8 mouse cellular contexts compared by ENCODE assay signal in genomic region chr13:55535796-55536193, GRCm38 (mm10). TPM values are rescaled to one million over a fixed set of nuclear protein-coding genes. Genes with fewer than 3 reads are reported as not detected.
A peak's percentile ranks its signal among the peaks of the same experiment; 100 is the strongest.
DNase-seq lines count a peak whose midpoint lies in the region; ATAC-seq lines count a peak whose summit lies in the region.

No protein-coding gene starts in this region.

- no peak for ATAC-seq in lung, embryonic 16.5 days (ENCODE audit: low read depth)
- ATAC-seq in embryonic facial prominence, embryonic 12.5 days (ENCODE audit: insufficient number of reproducible peaks, insufficient read depth, low FRiP score, low TSS enrichment), result peak; percentile 7; the same call in 1 of the 2 replicates
- peak; percentile 21; the same call in 1 of the 2 replicates for ATAC-seq in intestine, embryonic 16.5 days
- no peak; the same call in none of the 2 replicates for ATAC-seq in neural tube, embryonic 14.5 days (ENCODE audit: low read depth)

- peak overlapping the region; percentile 85 for H3K4me3 ChIP-seq in lung, embryonic 16.5 days (ENCODE audit: low read length)
- H3K4me3 ChIP-seq in embryonic facial prominence, embryonic 12.5 days, result peak overlapping the region; percentile 96
- peak overlapping the region; percentile 91 for H3K4me3 ChIP-seq in intestine, embryonic 16.5 days (ENCODE audit: low read length)
- H3K4me3 ChIP-seq in neural tube, embryonic 14.5 days (ENCODE audit: low read depth, low read length), result peak overlapping the region; percentile 78

- DNase-seq in lung, postnatal 25 days (ENCODE audit: low spot score), result no peak
- DNase-seq in urinary bladder, postnatal 25 days (ENCODE audit: low spot score), result no peak
- no peak for DNase-seq in kidney, postnatal 4 days
- no peak for DNase-seq in layer of hippocampus, adult 18-20 months (ENCODE audit: low spot score in 2 of 2)

- H3K9ac ChIP-seq in lung, embryonic 16.5 days (ENCODE audit: low read length), result peak overlapping the region; percentile 85
- H3K9ac ChIP-seq in embryonic facial prominence, embryonic 12.5 days, result peak overlapping the region; percentile 87
- peak overlapping the region; percentile 86 for H3K9ac ChIP-seq in intestine, embryonic 16.5 days (ENCODE audit: low read depth, low read length)
- peak overlapping the region; percentile 80 for H3K9ac ChIP-seq in neural tube, embryonic 14.5 days (replicated peaks; ENCODE audit: low read depth, low read length)

- no peak overlapping the region for H3K27ac ChIP-seq in lung, embryonic 16.5 days (ENCODE audit: low read length)
- H3K27ac ChIP-seq in embryonic facial prominence, embryonic 12.5 days, result no peak overlapping the region
- H3K27ac ChIP-seq in intestine, embryonic 16.5 days (ENCODE audit: low read length), result no peak overlapping the region
- H3K27ac ChIP-seq in neural tube, embryonic 14.5 days (ENCODE audit: low read depth, low read length), result peak overlapping the region; percentile 75

- no peaks in the 10 kb centered on the region for H3K27me3 ChIP-seq in lung, embryonic 16.5 days (ENCODE audit: control insufficient read depth, insufficient read depth, low read depth, low read length)
- H3K27me3 ChIP-seq in embryonic facial prominence, embryonic 12.5 days, result no peaks in the 10 kb centered on the region
- no peaks in the 10 kb centered on the region for H3K27me3 ChIP-seq in intestine, embryonic 16.5 days (replicated peaks; ENCODE audit: control insufficient read depth, insufficient read depth, low read length)
- no peaks in the 10 kb centered on the region for H3K27me3 ChIP-seq in neural tube, embryonic 14.5 days (ENCODE audit: control insufficient read depth, insufficient read depth, low read length)

- peak overlapping the region; percentile 74 for H3K4me2 ChIP-seq in lung, embryonic 16.5 days (ENCODE audit: low read depth, low read length)
- peak overlapping the region; percentile 96 for H3K4me2 ChIP-seq in embryonic facial prominence, embryonic 12.5 days (replicated peaks)
- H3K4me2 ChIP-seq in intestine, embryonic 16.5 days (ENCODE audit: low read depth, low read length), result peak overlapping the region; percentile 88
- H3K4me2 ChIP-seq in neural tube, embryonic 14.5 days (ENCODE audit: low read depth, low read length), result peak overlapping the region; percentile 89

- WGBS in lung, embryonic 16.5 days, result 16% methylated on average over 17 of the region's 17 CpGs
- WGBS in embryonic facial prominence, embryonic 12.5 days, result 20% methylated on average over 17 of the region's 17 CpGs
- WGBS in intestine, embryonic 16.5 days, result 13% methylated on average over 17 of the region's 17 CpGs
- 16% methylated on average over 17 of the region's 17 CpGs for WGBS in neural tube, embryonic 14.5 days

- H3K9me3 ChIP-seq in lung, embryonic 16.5 days (ENCODE audit: control insufficient read depth, low read length), result no peaks in the 10 kb centered on the region
- H3K9me3 ChIP-seq in embryonic facial prominence, embryonic 12.5 days, result no peaks in the 10 kb centered on the region
- H3K9me3 ChIP-seq in intestine, embryonic 16.5 days (ENCODE audit: control insufficient read depth, low read length), result no peaks in the 10 kb centered on the region
- no peaks in the 10 kb centered on the region for H3K9me3 ChIP-seq in neural tube, embryonic 14.5 days (ENCODE audit: control insufficient read depth, low read length)

- H3K4me1 ChIP-seq in lung, embryonic 16.5 days (replicated peaks; ENCODE audit: control insufficient read depth, insufficient read depth, low read length), result peaks cover 11% of the 10 kb centered on the region
- peaks cover 10% of the 10 kb centered on the region; the same call in 1 of the 2 replicates for H3K4me1 ChIP-seq in embryonic facial prominence, embryonic 12.5 days
- H3K4me1 ChIP-seq in intestine, embryonic 16.5 days (ENCODE audit: control insufficient read depth, insufficient read depth, low read length), result peaks cover 14% of the 10 kb centered on the region
- H3K4me1 ChIP-seq in neural tube, embryonic 14.5 days (ENCODE audit: control insufficient read depth, insufficient read depth, low read length), result peaks cover 9% of the 10 kb centered on the region

- H3K36me3 ChIP-seq in lung, embryonic 16.5 days (ENCODE audit: control insufficient read depth, insufficient read depth, low read length), result peaks cover 35% of the 10 kb centered on the region
- H3K36me3 ChIP-seq in embryonic facial prominence, embryonic 12.5 days, result peaks cover 72% of the 10 kb centered on the region
- H3K36me3 ChIP-seq in intestine, embryonic 16.5 days (ENCODE audit: control insufficient read depth, insufficient read depth, low read length), result peaks cover 21% of the 10 kb centered on the region
- peaks cover 44% of the 10 kb centered on the region for H3K36me3 ChIP-seq in neural tube, embryonic 14.5 days (ENCODE audit: control insufficient read depth, insufficient read depth, low read length)

RNA-seq across cellular contexts. Expression of gene Ddx41, which starts 0.7 kb away (rescaled TPM):
- 63.5 and 66.1 TPM in 2 replicates for polyA plus RNA-seq in lung, embryonic 16.5 days (2015; fragmentation: Nextera tagmentation; extraction: Ambion mirVana)
- 78.5 and 80.3 TPM in 2 replicates for polyA plus RNA-seq in embryonic facial prominence, embryonic 12.5 days (2016; fragmentation: Nextera tagmentation; extraction: Ambion mirVana)
- polyA plus RNA-seq in intestine, embryonic 16.5 days (2015; fragmentation: Nextera tagmentation; extraction: Ambion mirVana), result 50.5 and 54.8 TPM in 2 replicates
- polyA plus RNA-seq in neural tube, embryonic 14.5 days (2014; fragmentation: Nextera tagmentation; extraction: Ambion mirVana), result 51.3 and 54.1 TPM in 2 replicates
- 10 to 100 TPM; 56.0 to 56.2 TPM for total RNA-seq in layer of hippocampus, adult 18-20 months (2021)

RNA-seq across cellular contexts. Expression of gene Dok3, which starts 6.7 kb away (rescaled TPM):
- polyA plus RNA-seq in lung, embryonic 16.5 days (2015; fragmentation: Nextera tagmentation; extraction: Ambion mirVana), result 3.5 and 3.8 TPM in 2 replicates
- polyA plus RNA-seq in embryonic facial prominence, embryonic 12.5 days (2016; fragmentation: Nextera tagmentation; extraction: Ambion mirVana), result 2.5 and 3.0 TPM in 2 replicates
- 2.7 and 3.0 TPM in 2 replicates for polyA plus RNA-seq in intestine, embryonic 16.5 days (2015; fragmentation: Nextera tagmentation; extraction: Ambion mirVana)
- 4.2 and 4.6 TPM in 2 replicates for polyA plus RNA-seq in neural tube, embryonic 14.5 days (2014; fragmentation: Nextera tagmentation; extraction: Ambion mirVana)
- 10 to 100 TPM; 14.5 to 16.4 TPM for total RNA-seq in layer of hippocampus, adult 18-20 months (2021)

RNA-seq across cellular contexts. Expression of gene Pdlim7, which starts 22.3 kb away (rescaled TPM):
- polyA plus RNA-seq in lung, embryonic 16.5 days (2015; fragmentation: Nextera tagmentation; extraction: Ambion mirVana), result 138 and 152 TPM in 2 replicates
- 172 and 182 TPM in 2 replicates for polyA plus RNA-seq in embryonic facial prominence, embryonic 12.5 days (2016; fragmentation: Nextera tagmentation; extraction: Ambion mirVana)
- polyA plus RNA-seq in intestine, embryonic 16.5 days (2015; fragmentation: Nextera tagmentation; extraction: Ambion mirVana), result 189 and 200 TPM in 2 replicates
- polyA plus RNA-seq in neural tube, embryonic 14.5 days (2014; fragmentation: Nextera tagmentation; extraction: Ambion mirVana), result 142 and 163 TPM in 2 replicates
- total RNA-seq in layer of hippocampus, adult 18-20 months (2021), result 10 to 100 TPM; 93.2 to 99.5 TPM

RNA-seq across cellular contexts. Expression of gene Fam193b, which starts 35.1 kb away (rescaled TPM):
- 34.0 and 36.4 TPM in 2 replicates for polyA plus RNA-seq in lung, embryonic 16.5 days (2015; fragmentation: Nextera tagmentation; extraction: Ambion mirVana)
- polyA plus RNA-seq in embryonic facial prominence, embryonic 12.5 days (2016; fragmentation: Nextera tagmentation; extraction: Ambion mirVana), result 59.5 and 65.6 TPM in 2 replicates
- 21.2 and 22.5 TPM in 2 replicates for polyA plus RNA-seq in intestine, embryonic 16.5 days (2015; fragmentation: Nextera tagmentation; extraction: Ambion mirVana)
- polyA plus RNA-seq in neural tube, embryonic 14.5 days (2014; fragmentation: Nextera tagmentation; extraction: Ambion mirVana), result 47.1 and 50.1 TPM in 2 replicates
- total RNA-seq in layer of hippocampus, adult 18-20 months (2021), result 10 to 100 TPM; 77.6 to 79.0 TPM

RNA-seq across cellular contexts. Expression of gene Tmed9, which starts 37.7 kb away (rescaled TPM):
- 156 and 180 TPM in 2 replicates for polyA plus RNA-seq in lung, embryonic 16.5 days (2015; fragmentation: Nextera tagmentation; extraction: Ambion mirVana)
- polyA plus RNA-seq in embryonic facial prominence, embryonic 12.5 days (2016; fragmentation: Nextera tagmentation; extraction: Ambion mirVana), result 120 and 127 TPM in 2 replicates
- polyA plus RNA-seq in intestine, embryonic 16.5 days (2015; fragmentation: Nextera tagmentation; extraction: Ambion mirVana), result 121 and 131 TPM in 2 replicates
- polyA plus RNA-seq in neural tube, embryonic 14.5 days (2014; fragmentation: Nextera tagmentation; extraction: Ambion mirVana), result 49.3 and 57.0 TPM in 2 replicates
- total RNA-seq in layer of hippocampus, adult 18-20 months (2021), result 100 to 1,000 TPM; 134 to 146 TPM

Comparison
In these comparisons a context has a peak if more than half of its experiments do, and no peak if none do; other contexts are left out.
1. ATAC-seq: peak in embryonic facial prominence, embryonic 12.5 days (single experiment) and intestine, embryonic 16.5 days (single experiment); none in lung, embryonic 16.5 days (single experiment) and neural tube, embryonic 14.5 days (single experiment).
2. Peak in every context shown above with its lines, with median percentiles within 50 percentile points of each other: H3K4me2 ChIP-seq, H3K4me3 ChIP-seq and H3K9ac ChIP-seq.